Mouse (Mus musculus) granulocyte monocyte progenitor cell, adult 5-6 weeks (primary cell): ENCODE results near the gene Hcar2. TPM values are rescaled to one million over a fixed set of nuclear protein-coding genes. Genes with fewer than 3 reads are reported as not detected.

Experiments used
- total RNA-seq, 2 experiments: library from RNA; stranded (forward) in 1 of 2; stranded (reverse) in 1 of 2; fragments of 200-712, 200-1000 nt in 1 of 2; fragments of >200 nt in 1 of 2; fragmentation: Nextera tagmentation in 1 of 2; gene quantifications; 2 replicates each; pipeline ENCODE4 v1.2.3; 2014 to 2017

Gene Hcar2
- total RNA-seq, 2 experiments from 2014 or later = 2.7 TPM; not detected in 1

Other genes with a start within 250 kb of the Hcar2 start
- gene Clip1, start 180.9 kb downstream of the Hcar2 start, total RNA-seq (2014; fragmentation: Nextera tagmentation) = 41.7 and 56.0 TPM in 2 replicates
- gene Clip1, start 180.9 kb downstream of the Hcar2 start, total RNA-seq (2017) = 63.4 and 65.9 TPM in 2 replicates
- 53.7 and 66.1 TPM in 2 replicates for gene Zcchc8, start 144.4 kb downstream of the Hcar2 start, total RNA-seq (2014; fragmentation: Nextera tagmentation)
- 53.5 and 80.9 TPM in 2 replicates for gene Zcchc8, start 144.4 kb downstream of the Hcar2 start, total RNA-seq (2017)
- 118 TPM in 2 replicates for gene Rsrc2, start 116.1 kb downstream of the Hcar2 start, total RNA-seq (2014; fragmentation: Nextera tagmentation)
- gene Rsrc2, start 116.1 kb downstream of the Hcar2 start, total RNA-seq (2017) = 171 and 227 TPM in 2 replicates
- 63.0 and 74.9 TPM in 2 replicates for gene Kntc1, start 115.8 kb downstream of the Hcar2 start, total RNA-seq (2014; fragmentation: Nextera tagmentation)
- 43.6 and 73.8 TPM in 2 replicates for gene Kntc1, start 115.8 kb downstream of the Hcar2 start, total RNA-seq (2017)
- gene Hcar1, start 14.5 kb upstream of the Hcar2 start, total RNA-seq (2014; fragmentation: Nextera tagmentation) = not detected in 2 replicates
- not detected in 2 replicates for gene Hcar1, start 14.5 kb upstream of the Hcar2 start, total RNA-seq (2017)
- gene Denr, start 41.7 kb upstream of the Hcar2 start, total RNA-seq (2014; fragmentation: Nextera tagmentation) = 67.5 and 72.9 TPM in 2 replicates
- gene Denr, start 41.7 kb upstream of the Hcar2 start, total RNA-seq (2017) = 76.4 and 100.0 TPM in 2 replicates
- not detected in 2 replicates for gene Gm43518, start 61.9 kb upstream of the Hcar2 start, total RNA-seq (2014; fragmentation: Nextera tagmentation)
- gene Gm43518, start 61.9 kb upstream of the Hcar2 start, total RNA-seq (2017) = not detected in 2 replicates
- 0.34 and 2.6 TPM in 2 replicates for gene Ccdc62, start 65.2 kb upstream of the Hcar2 start, total RNA-seq (2014; fragmentation: Nextera tagmentation)
- 0.10 and 5.3 TPM in 2 replicates for gene Ccdc62, start 65.2 kb upstream of the Hcar2 start, total RNA-seq (2017)
- gene Hip1r, start 108.1 kb upstream of the Hcar2 start, total RNA-seq (2014; fragmentation: Nextera tagmentation) = 11.5 and 39.3 TPM in 2 replicates
- 10.1 and 16.9 TPM in 2 replicates for gene Hip1r, start 108.1 kb upstream of the Hcar2 start, total RNA-seq (2017)
- 7.6 and 11.1 TPM in 2 replicates for gene Vps37b, start 166.8 kb upstream of the Hcar2 start, total RNA-seq (2014; fragmentation: Nextera tagmentation)
- 9.5 and 11.6 TPM in 2 replicates for gene Vps37b, start 166.8 kb upstream of the Hcar2 start, total RNA-seq (2017)
- 0.71 and 0.96 TPM in 2 replicates for gene Abcb9, start 230.3 kb upstream of the Hcar2 start, total RNA-seq (2014; fragmentation: Nextera tagmentation)
- 0.73 and 2.7 TPM in 2 replicates for gene Abcb9, start 230.3 kb upstream of the Hcar2 start, total RNA-seq (2017)
- 8.9 and 12.1 TPM in 2 replicates for gene Ogfod2, start 246.8 kb upstream of the Hcar2 start, total RNA-seq (2014; fragmentation: Nextera tagmentation)
- gene Ogfod2, start 246.8 kb upstream of the Hcar2 start, total RNA-seq (2017) = 14.9 and 18.6 TPM in 2 replicates